Mouse (Mus musculus) frontal cortex, postnatal 10 days (tissue): ENCODE data around the gene Paxip1.
A peak's percentile ranks its signal among the peaks of the same experiment; 100 is the strongest.

Experiments
- DNase-seq, 2 experiments: peaks; one replicate each; pipeline ENCODE4 v3.0.0; 2022; ENCODE audit warnings: low spot score in 2 of 2, mixed read lengths in 1 of 2

The Paxip1 gene

GRCm38 (mm10) chr5:27791303-27792172 lies at the start of gene Paxip1:
Gene Paxip1 (minus strand): TSS chr5:27791691.
- peak; percentile 92 to 96 for DNase-seq

DNA sequence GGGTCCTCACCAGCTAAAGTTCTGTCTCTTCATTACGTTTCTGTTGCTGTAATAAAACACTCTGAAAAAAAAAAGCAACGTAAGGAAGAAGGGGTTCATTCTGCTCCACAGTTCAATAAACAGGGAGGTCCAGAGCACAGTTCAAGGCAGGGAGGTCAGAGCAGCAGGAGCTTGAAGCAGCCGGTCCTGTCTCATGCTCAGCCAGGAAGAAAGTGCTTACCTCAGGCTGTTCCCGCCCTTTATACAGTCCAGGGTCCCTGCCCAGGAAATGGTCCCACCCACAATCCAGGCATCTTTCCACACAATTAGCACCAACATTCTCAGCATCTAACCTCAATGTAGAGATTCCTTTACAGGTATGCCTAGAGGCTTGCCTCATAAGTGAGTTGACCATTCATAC lies 46.6 kb upstream of the Paxip1 start:
- DNase-seq: no peak

DNA sequence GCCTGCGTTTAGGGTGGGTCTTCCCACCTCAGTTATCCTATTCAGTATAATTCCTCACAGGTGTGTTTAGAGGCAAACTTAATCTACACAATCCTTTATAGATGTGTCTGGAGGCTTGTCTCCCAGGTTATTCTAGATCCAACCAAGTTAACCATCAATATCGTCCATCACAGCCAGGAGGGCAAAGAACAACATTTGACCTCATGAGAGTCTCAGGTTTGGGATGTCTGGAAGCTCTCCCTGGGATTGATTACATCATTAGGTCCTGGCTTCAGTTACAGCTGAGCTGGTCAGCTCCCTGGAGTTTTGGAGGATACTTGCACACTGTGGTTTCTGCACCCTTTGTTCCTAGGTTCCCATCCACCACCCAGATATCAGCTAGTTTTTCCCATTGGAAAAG lies 43.6 kb upstream of the Paxip1 start:
- DNase-seq: no peak

GRCm38 (mm10) chr5:27827971-27828370 lies 36.5 kb upstream of the Paxip1 start:
- no peak for DNase-seq

- DNase-seq: no peak
Measured at GRCm38 (mm10) chr5:27821161-27821560, 29.7 kb upstream of the Paxip1 start.

DNA sequence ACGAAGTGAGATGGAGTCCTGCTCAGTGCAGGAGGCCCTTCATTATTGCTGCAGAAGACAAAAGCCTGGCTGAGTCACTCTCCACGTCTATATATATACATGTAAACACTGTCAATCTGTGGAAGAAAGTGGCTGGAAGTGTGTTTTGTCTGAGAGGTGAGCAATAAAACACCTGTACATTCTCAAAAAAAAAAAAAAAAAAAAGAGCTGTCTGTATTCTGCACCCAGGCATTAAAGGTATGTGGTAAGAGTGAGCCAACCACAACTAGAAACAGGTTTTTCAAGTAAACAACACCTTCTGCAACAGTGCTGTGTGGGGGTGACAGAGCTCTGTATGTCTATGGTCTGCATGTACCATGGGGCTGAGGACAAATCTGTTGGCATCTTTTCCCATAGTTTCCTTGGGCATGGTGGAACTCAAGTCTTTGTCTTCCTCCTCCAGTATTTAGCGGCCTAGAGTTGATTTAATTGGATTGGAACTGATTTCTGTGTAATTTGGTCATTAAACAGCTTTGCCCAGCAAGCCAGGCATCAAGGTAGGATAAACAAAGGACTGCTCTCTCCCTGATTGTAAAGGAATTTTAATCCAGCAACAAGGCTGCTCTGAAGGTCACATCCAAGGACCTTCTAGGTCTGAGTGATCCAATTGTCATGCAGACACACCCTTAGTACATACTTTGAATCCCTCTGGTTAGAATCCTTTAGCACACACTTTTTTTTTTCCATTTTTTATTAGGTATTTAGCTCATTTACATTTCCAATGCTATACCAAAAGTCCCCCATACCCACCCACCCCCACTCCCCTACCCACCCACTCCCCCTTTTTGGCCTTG lies 27.6 kb upstream of the Paxip1 start:
- DNase-seq: no peak

- no peak for DNase-seq
Measured at GRCm38 (mm10) chr5:27814282-27814681, 22.8 kb upstream of the Paxip1 start.

DNA sequence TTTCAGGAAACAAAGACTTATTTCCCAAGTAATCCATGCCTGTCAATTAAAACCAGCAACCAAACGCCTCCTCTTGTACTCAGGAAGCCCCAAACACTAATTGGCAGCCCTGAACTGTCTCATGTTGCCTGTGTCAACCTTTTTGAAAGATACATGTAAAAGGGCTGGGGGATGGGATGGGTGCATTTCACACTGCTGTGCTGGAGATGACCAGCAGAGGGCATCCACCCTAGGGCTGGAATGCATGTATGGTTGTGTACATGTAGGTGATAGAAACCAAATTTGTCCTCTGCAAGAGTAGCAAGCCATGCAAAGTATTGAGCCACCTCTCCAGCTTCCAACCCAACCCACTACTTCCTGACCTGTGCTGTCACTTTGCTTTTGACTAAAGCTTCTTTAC lies 2.4 kb upstream of the Paxip1 start:
- DNase-seq: peak in 1 of 2 experiments; percentile 44

GRCm38 (mm10) chr5:27792531-27793205 lies 1.2 kb upstream of the Paxip1 start:
- DNase-seq: no peak

GRCm38 (mm10) chr5:27792173-27792470 lies 631 bp upstream of the Paxip1 start:
- DNase-seq: no peak

DNA sequence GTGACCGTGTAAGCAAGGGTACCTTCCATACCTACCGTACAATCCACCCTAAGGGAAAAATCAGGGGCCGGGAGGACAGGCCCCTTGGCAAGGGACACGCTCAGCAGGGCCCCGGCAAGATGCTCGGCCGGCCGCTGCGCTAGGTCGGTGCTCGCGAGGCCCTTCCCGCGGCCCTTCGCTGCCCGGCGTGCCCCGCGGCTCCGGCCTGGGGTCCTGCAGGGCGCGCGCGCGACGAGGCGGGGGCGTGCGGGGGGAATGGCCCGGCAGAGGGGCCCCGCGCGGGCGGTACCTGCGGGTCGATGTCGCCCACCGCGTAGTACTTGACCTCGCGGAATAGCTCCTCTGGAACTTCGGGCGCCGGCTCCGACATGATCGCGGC lies 592 bp downstream of the Paxip1 start:
- DNase-seq: peak; percentile 63 to 80

- no peak for DNase-seq
Measured at GRCm38 (mm10) chr5:27790086-27790909, 1.2 kb downstream of the Paxip1 start.

- no peak for DNase-seq
Measured at GRCm38 (mm10) chr5:27789586-27789985, 1.9 kb downstream of the Paxip1 start.

- no peak for DNase-seq
Measured at GRCm38 (mm10) chr5:27783381-27783780, 8.1 kb downstream of the Paxip1 start.

GRCm38 (mm10) chr5:27767948-27768347 lies 23.5 kb downstream of the Paxip1 start:
- DNase-seq: no peak

GRCm38 (mm10) chr5:27765780-27766179 lies 25.7 kb downstream of the Paxip1 start:
- DNase-seq: no peak

- no peak for DNase-seq
Measured at GRCm38 (mm10) chr5:27744944-27745343, 46.5 kb downstream of the Paxip1 start.

DNA sequence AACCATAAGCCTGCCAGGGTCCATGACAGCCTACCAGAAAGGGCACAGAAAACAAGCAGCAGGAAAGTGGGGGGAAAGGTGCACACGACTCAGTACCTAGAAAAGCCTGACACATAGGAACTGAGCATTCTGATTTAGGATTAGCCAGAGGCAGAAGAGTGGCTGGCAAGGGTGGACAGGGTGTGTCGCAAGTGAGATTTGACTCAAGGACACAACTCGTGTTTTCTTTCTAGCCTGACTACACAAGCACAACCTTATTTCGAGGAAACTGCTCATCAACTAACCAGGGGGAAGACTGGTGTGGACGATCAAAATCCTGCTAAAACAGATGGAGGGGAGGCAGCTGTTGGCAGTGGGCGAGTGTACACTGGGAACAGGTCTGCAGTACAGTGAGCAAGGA lies 52.3 kb downstream of the Paxip1 start:
- DNase-seq: no peak

- peak in 1 of 2 experiments; percentile 44 for DNase-seq
Measured at GRCm38 (mm10) chr5:27737168-27737567, 54.3 kb downstream of the Paxip1 start.

DNA sequence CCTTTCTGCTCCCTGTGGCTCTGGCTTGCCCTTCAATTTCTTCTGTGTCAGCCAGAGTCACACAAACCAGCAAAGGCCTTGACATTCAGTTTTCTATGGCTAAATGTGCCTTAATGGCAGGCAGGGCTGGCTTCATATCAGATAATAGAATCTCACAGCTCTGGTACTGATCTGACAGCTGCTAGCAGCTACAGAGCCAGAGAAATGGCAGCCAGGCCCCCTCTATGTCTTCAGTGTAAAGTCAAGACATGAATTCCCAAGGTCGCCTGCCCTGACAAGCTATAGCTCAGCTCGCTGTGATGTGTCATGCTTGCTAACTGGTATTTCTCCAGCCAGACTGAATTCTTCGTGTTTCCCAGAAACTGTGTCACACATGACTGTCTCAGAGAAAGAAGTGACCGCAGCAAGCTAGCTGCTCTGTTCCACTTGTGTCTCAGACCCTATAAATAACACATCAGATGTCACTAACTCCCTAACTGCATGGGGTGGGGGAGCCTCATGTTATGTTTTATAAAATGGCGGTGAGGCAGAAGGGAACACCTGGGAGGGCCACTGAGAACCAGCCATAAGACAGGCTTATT lies 59.1 kb downstream of the Paxip1 start:
- DNase-seq: no peak

DNA sequence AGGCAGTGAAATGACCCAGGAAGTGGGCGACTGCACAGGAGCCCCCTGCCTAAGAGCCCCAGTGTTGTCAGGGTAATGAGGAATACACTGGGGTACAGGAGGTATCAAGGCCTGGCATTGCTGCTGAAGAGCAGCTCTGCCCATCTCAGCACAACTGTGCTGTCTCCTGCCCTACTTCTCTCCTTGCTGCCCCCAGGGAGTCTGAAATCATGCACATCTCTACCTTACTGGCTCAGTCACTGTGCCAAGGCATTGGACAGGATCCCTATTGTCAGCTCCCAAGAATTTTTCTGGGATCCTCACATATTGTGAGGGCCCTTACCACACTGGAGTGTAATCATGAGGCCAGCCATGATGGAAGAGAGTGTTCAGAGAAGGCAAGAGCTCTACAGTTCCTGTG lies 60.1 kb downstream of the Paxip1 start:
- no peak for DNase-seq
